Mouse (Mus musculus) liver, embryonic 15.5 days (tissue): ENCODE data around the gene Uvrag. TPM values are rescaled to one million over a fixed set of nuclear protein-coding genes. Genes with fewer than 3 reads are reported as not detected.

Experiments used
- ATAC-seq: fragments of 200-750 bp; cut with Nextera tagmentation; 2 replicates; pipeline ENCODE4 v1.8.0; 2017; ENCODE audit warnings: moderate number of reproducible peaks, mild to moderate bottlenecking, moderate library complexity; ENCODE audit not compliant: insufficient read depth
- H3K27ac ChIP-seq: fragments of 300-500 bp; sonication (generic); replicated peaks from 2 replicates; pipeline ENCODE4 v1.5.1; 2015; ENCODE audit warnings: mild to moderate bottlenecking, inconsistent platforms
- H3K27me3 ChIP-seq: fragments of 300-500 bp; sonication (generic); 2 replicates; pipeline ENCODE4 v1.6.1; 2015; ENCODE audit warnings: mild to moderate bottlenecking, inconsistent platforms
- H3K36me3 ChIP-seq: fragments of 300-500 bp; sonication (generic); replicated peaks from 2 replicates; pipeline ENCODE4 v1.6.1; 2015; ENCODE audit warnings: moderate library complexity, mild to moderate bottlenecking, inconsistent platforms
- H3K4me1 ChIP-seq: fragments of 300-500 bp; sonication (generic); replicated peaks from 2 replicates; pipeline ENCODE4 v1.6.1; 2015; ENCODE audit warnings: inconsistent platforms
- H3K4me2 ChIP-seq: fragments of 300-500 bp; sonication (generic); 2 replicates; pipeline ENCODE4 v1.6.1; 2015; ENCODE audit warnings: moderate library complexity, mild to moderate bottlenecking, inconsistent platforms
- H3K4me3 ChIP-seq: fragments of 300-500 bp; sonication (generic); replicated peaks from 2 replicates; pipeline ENCODE4 v1.5.1; 2015; ENCODE audit warnings: mild to moderate bottlenecking, inconsistent platforms
- H3K9ac ChIP-seq: fragments of 300-500 bp; sonication (generic); 2 replicates; pipeline ENCODE4 v1.6.1; 2015; ENCODE audit warnings: moderate library complexity, mild to moderate bottlenecking, inconsistent platforms
- H3K9me3 ChIP-seq: fragments of 300-500 bp; sonication (generic); replicated peaks from 2 replicates; pipeline ENCODE4 v1.6.1; 2016; ENCODE audit warnings: inconsistent platforms
- WGBS: fragments of 180-500 bp; shearing (Covaris S2); methylation state at CpG from one replicate; pipeline ENCODE4 v1.1.7; 2015; ENCODE audit warnings: mixed read lengths; ENCODE audit not compliant: insufficient replicate concordance; 5-methylcytosine and 5-hydroxymethylcytosine counted together
- polyA plus RNA-seq: library from polyadenylated mRNA; unstranded; fragments of >200 nt; fragmentation: Nextera tagmentation; extraction: Ambion mirVana; gene quantifications from 2 replicates; pipeline ENCODE4 v1.2.1, GENCODE M21; 2015

The Uvrag gene
- polyA plus RNA-seq, 1 experiment from 2014 or later: 8.3 TPM

DNA sequence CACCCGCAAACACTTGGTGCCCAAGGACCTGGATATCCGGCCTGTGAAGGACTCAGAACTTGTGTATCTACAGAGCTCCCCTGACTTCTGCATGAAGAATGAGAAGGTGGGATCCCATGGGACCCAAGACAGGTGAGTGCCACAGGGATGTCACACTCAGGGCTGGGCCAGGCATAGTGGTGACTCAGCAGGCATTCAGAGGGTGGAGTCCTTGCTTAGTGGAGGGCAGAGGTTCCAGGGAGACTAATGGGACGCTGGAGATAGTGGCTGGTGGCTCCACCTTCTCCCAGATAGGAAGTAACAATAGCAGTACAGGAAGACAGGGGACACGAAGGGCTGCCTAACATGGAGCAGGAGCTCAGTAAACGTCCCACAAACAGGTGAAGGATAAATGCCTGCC lies 290.6 kb downstream of the Uvrag start:
- no peak for ATAC-seq
- Histone ChIP-seq H3K27ac (no peak overlapping the region), H3K4me1 (peaks cover 9% of the 10 kb centered on the region; the same call in 1 of the 2 replicates), H3K36me3 (no peaks in the 10 kb centered on the region), H3K9me3 (no peaks in the 10 kb centered on the region), H3K9ac (no peak overlapping the region), H3K4me2 (no peak overlapping the region), H3K4me3 (no peak overlapping the region), H3K27me3 (no peaks in the 10 kb centered on the region)
- 50% methylated on average over 5 of the region's 5 CpGs for WGBS

GRCm38 (mm10) chr7:98848899-98849640 lies 291.9 kb downstream of the Uvrag start:
- H3K4me3 ChIP-seq: no peak overlapping the region
- no peaks in the 10 kb centered on the region for H3K36me3 ChIP-seq
- peak; percentile 65 for ATAC-seq
- H3K27me3 ChIP-seq: no peaks in the 10 kb centered on the region
- WGBS: 35% methylated on average over 8 of the region's 8 CpGs
- peak overlapping the region; percentile 48; the same call in 1 of the 2 replicates for H3K27ac ChIP-seq
- H3K4me1 ChIP-seq: peaks cover 9% of the 10 kb centered on the region; the same call in 1 of the 2 replicates
- no peak overlapping the region for H3K9ac ChIP-seq
- H3K4me2 ChIP-seq: no peak overlapping the region
- no peaks in the 10 kb centered on the region for H3K9me3 ChIP-seq

GRCm38 (mm10) chr7:98843649-98844048 lies 297.3 kb downstream of the Uvrag start:
- no peaks in the 10 kb centered on the region for H3K36me3 ChIP-seq
- no peak overlapping the region for H3K9ac ChIP-seq
- no peak for ATAC-seq
- H3K4me2 ChIP-seq: no peak overlapping the region
- WGBS: 54% methylated on average over 7 of the region's 7 CpGs
- H3K4me3 ChIP-seq: no peak overlapping the region
- peaks cover 42% of the 10 kb centered on the region for H3K27me3 ChIP-seq
- no peak overlapping the region for H3K27ac ChIP-seq
- peaks cover 11% of the 10 kb centered on the region for H3K4me1 ChIP-seq
- no peaks in the 10 kb centered on the region for H3K9me3 ChIP-seq

DNA sequence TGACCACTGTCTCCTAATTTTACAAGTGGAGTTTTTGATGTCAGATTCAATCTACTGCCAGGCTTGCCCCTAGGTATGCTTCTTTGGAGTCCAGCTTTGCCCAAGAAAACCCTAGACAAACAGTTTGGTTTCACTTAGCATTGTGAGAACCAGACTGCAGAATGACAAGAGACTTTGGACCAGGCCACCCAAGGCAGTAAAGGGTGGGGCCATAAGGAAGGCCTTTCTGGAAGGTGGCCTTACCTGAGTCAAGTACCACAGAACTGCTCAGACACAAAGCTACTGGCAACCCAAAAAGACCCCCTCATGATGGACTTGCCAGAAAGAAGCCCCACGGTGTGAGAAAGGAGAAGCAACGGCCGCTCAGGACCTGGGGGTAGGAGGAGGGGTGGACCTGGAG lies 297.9 kb downstream of the Uvrag start:
- H3K4me3 ChIP-seq: no peak overlapping the region
- peaks cover 13% of the 10 kb centered on the region for H3K4me1 ChIP-seq
- H3K9me3 ChIP-seq: no peaks in the 10 kb centered on the region
- H3K36me3 ChIP-seq: no peaks in the 10 kb centered on the region
- 58% methylated on average over 3 of the region's 3 CpGs for WGBS
- H3K27me3 ChIP-seq: peaks cover 48% of the 10 kb centered on the region
- H3K9ac ChIP-seq: no peak overlapping the region
- no peak overlapping the region for H3K27ac ChIP-seq
- no peak for ATAC-seq
- no peak overlapping the region for H3K4me2 ChIP-seq

DNA sequence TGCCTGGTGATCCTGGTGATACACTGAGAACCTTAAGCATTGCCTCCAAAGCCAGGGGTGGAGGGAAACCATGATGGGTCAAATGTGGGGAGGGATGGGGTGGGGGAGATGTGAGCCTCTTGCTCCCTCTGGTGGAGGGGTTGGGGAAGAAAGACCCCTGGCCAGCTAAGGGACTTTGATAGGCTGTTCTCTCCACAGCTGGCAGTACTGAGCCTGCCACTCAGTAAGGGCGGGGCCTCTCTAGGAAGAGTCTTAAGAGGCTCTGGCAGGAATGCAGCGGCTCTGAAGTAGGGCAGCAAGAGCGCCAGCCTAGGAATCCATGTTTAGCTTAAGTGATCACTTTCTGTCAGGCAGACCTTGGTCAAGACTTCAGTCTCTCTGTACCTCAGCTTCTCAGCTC lies 299.1 kb downstream of the Uvrag start:
- H3K27ac ChIP-seq: no peak overlapping the region
- no peak for ATAC-seq
- WGBS: 27% methylated on average over 3 of the region's 3 CpGs
- H3K9me3 ChIP-seq: no peaks in the 10 kb centered on the region
- no peak overlapping the region for H3K9ac ChIP-seq
- peaks cover 60% of the 10 kb centered on the region for H3K27me3 ChIP-seq
- H3K4me3 ChIP-seq: no peak overlapping the region
- no peak overlapping the region for H3K4me2 ChIP-seq
- peaks cover 16% of the 10 kb centered on the region for H3K4me1 ChIP-seq
- H3K36me3 ChIP-seq: no peaks in the 10 kb centered on the region

- Histone ChIP-seq H3K27ac (no peak overlapping the region), H3K4me1 (peaks cover 27% of the 10 kb centered on the region), H3K36me3 (no peaks in the 10 kb centered on the region), H3K9ac (no peak overlapping the region), H3K9me3 (no peaks in the 10 kb centered on the region), H3K4me3 (no peak overlapping the region), H3K27me3 (peaks cover 71% of the 10 kb centered on the region), H3K4me2 (no peak overlapping the region)
- WGBS: 27% methylated on average over 3 of the region's 3 CpGs
- no peak for ATAC-seq
Observed at GRCm38 (mm10) chr7:98840771-98841170, 300.2 kb downstream of the Uvrag start.

- Histone ChIP-seq H3K36me3 (no peaks in the 10 kb centered on the region), H3K9me3 (no peaks in the 10 kb centered on the region), H3K4me2 (peak overlapping the region; percentile 64), H3K9ac (no peak overlapping the region), H3K27ac (no peak overlapping the region), H3K4me3 (peak overlapping the region; percentile 37), H3K27me3 (peaks cover 85% of the 10 kb centered on the region), H3K4me1 (peaks cover 38% of the 10 kb centered on the region)
- ATAC-seq: no peak
- 5% methylated on average over 12 of the region's 12 CpGs for WGBS
Observed at GRCm38 (mm10) chr7:98839312-98839711, 301.6 kb downstream of the Uvrag start.

DNA sequence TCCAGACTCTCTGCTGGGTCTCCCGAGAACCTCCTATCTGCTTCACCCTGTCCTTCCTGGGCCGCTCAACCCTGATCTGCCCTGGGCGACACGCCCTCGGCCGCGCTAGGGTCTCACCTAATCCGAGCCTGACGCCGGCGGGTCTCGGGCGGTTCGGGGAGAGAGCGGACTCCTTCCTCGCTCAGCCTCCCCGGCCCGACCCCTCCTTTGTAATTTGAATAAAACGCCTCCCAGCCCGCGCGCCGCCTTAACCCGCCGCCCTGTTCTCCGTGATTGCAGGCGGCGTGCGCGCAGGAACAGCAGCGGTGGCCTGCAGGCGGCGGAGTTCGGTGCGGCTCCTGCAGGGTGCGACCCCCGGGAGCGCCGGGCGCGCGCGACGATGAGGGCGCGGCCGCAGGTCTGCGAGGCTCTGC lies 302.2 kb downstream of the Uvrag start:
- Histone ChIP-seq H3K4me1 (peaks cover 38% of the 10 kb centered on the region), H3K9me3 (no peaks in the 10 kb centered on the region), H3K27ac (no peak overlapping the region), H3K36me3 (no peaks in the 10 kb centered on the region), H3K4me2 (peak overlapping the region; percentile 64), H3K27me3 (peaks cover 91% of the 10 kb centered on the region), H3K4me3 (peak overlapping the region; percentile 37), H3K9ac (no peak overlapping the region)
- no peak for ATAC-seq
- WGBS: under 1% methylated on average over 48 of the region's 48 CpGs

DNA sequence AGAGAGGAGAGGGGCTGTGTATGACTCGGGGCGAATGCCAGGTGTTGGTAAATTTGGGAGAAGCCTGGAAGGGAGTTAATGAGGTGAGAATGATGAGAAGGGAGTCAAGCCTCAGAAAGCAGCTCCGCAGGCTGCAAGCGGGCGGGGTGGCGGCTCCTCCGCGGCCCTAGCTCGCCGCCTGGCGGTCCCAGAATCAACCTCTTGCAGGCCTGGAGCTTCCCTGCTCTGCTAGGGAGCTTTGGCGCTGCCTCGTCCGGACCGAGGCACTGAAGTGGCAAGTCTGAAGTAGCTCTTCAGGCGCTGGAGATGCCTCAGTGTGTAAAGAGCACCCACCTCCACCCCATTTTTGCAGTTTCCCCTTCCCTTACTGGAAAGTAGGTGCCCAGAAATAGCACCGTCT lies 303.0 kb downstream of the Uvrag start:
- Histone ChIP-seq H3K27me3 (peaks cover 98% of the 10 kb centered on the region), H3K27ac (no peak overlapping the region), H3K9me3 (no peaks in the 10 kb centered on the region), H3K4me1 (peaks cover 38% of the 10 kb centered on the region), H3K4me3 (0 out of 2 replicates have a peak overlapping the region, but pooled peaks have one; percentile 37), H3K36me3 (no peaks in the 10 kb centered on the region), H3K4me2 (peak overlapping the region; percentile 16; the same call in 1 of the 2 replicates), H3K9ac (no peak overlapping the region)
- no peak for ATAC-seq
- WGBS: under 1% methylated on average over 17 of the region's 17 CpGs

DNA sequence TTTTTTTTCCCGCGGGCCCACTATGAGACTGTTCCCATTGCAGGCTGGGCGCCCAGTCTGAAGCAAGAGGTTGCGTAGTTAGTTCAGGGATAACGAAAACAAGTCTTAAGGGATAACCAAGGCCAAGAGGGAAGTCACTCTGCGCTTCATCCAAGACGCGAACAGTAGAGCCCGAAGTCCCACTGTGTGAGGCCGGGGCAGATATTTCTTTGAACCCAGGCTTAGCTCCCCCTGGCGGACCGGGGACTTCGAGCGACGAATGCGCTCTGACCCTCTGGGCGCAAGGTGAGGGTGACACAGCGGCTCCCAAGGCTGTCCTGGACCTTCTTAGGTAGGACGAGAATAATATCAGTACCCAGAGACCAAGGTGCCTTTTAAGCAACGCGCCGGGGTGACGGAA lies 304.3 kb downstream of the Uvrag start:
- peak overlapping the region; percentile 61 for H3K4me2 ChIP-seq
- under 1% methylated on average over 23 of the region's 23 CpGs for WGBS
- H3K4me1 ChIP-seq: peaks cover 38% of the 10 kb centered on the region
- H3K27me3 ChIP-seq: peaks cover 99% of the 10 kb centered on the region
- no peak overlapping the region for H3K27ac ChIP-seq
- H3K36me3 ChIP-seq: no peaks in the 10 kb centered on the region
- H3K9ac ChIP-seq: no peak overlapping the region
- H3K9me3 ChIP-seq: no peaks in the 10 kb centered on the region
- no peak overlapping the region for H3K4me3 ChIP-seq
- no peak for ATAC-seq

GRCm38 (mm10) chr7:98835519-98836441 lies 305.2 kb downstream of the Uvrag start:
- Histone ChIP-seq H3K4me1 (peaks cover 38% of the 10 kb centered on the region), H3K36me3 (no peaks in the 10 kb centered on the region), H3K4me2 (peak overlapping the region; percentile 61), H3K27ac (no peak overlapping the region), H3K9ac (no peak overlapping the region), H3K27me3 (peaks cover 99% of the 10 kb centered on the region), H3K9me3 (no peaks in the 10 kb centered on the region), H3K4me3 (peak overlapping the region; percentile 41)
- ATAC-seq: no peak
- WGBS: 3% methylated on average over 46 of the region's 46 CpGs
